In the genomic region with DNA sequence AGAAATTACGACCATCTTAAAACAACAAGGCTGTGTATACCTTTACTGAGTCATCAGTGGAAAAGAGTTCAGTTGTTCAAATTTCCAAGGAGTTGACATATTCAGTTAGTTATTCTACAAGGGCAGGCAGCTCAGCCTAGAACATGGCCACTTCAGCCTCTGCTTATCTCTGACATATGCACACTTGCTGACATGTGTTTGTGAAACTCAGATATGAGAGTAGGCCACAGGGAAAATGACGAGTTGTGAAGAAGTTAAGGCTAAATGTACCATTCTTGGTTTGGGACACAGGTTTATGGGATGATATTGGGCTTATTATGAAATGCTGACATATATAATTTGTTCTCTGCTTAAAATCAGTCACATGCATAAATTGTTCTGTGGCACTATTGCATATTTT, we compare ENCODE assay signal across 31 mouse cellular contexts. TPM values are rescaled to one million over a fixed set of nuclear protein-coding genes. Genes with fewer than 3 reads are reported as not detected.
"Had no signal": no experiment of that assay in that cellular context is flagged by ENCODE, and none has a peak within 500 bp of the region (broad histone marks: within the 10 kb centered on the region; RNA-seq: fewer than 3 reads in every experiment).

No protein-coding gene starts in this region.

- DNase-seq: cerebellum, adult 9-10 months; cerebellum, adult 9-11 months; cerebellum, postnatal 10 days; cerebellum, postnatal 14 days; cerebellum, postnatal 25 days; cerebellum, postnatal 36 days; embryo, embryonic 11 days; forebrain, postnatal 0 days; gastrocnemius, adult 2 months; gastrocnemius, postnatal 10 days; gastrocnemius, postnatal 14 days; gastrocnemius, postnatal 25 days; gastrocnemius, postnatal 36 days; heart, adult 11 months; heart, adult 18-20 months; heart, adult 2 months had no signal

- H3K36me3 ChIP-seq: embryonic facial prominence, embryonic 10.5 days; embryonic facial prominence, embryonic 12.5 days; embryonic facial prominence, embryonic 13.5 days; embryonic facial prominence, embryonic 15.5 days; forebrain, embryonic 10.5 days; forebrain, embryonic 12.5 days; forebrain, embryonic 15.5 days had no signal

- H3K9ac ChIP-seq: embryonic facial prominence, embryonic 12.5 days; embryonic facial prominence, embryonic 13.5 days; embryonic facial prominence, embryonic 15.5 days; forebrain, embryonic 12.5 days; forebrain, embryonic 13.5 days; forebrain, embryonic 15.5 days; forebrain, postnatal 0 days had no signal

- H3K9me3 ChIP-seq: embryonic facial prominence, embryonic 10.5 days; embryonic facial prominence, embryonic 12.5 days; embryonic facial prominence, embryonic 13.5 days; embryonic facial prominence, embryonic 15.5 days; forebrain, embryonic 10.5 days; forebrain, embryonic 12.5 days; forebrain, embryonic 13.5 days; forebrain, embryonic 15.5 days had no signal

- H3K27ac ChIP-seq: embryonic facial prominence, embryonic 10.5 days; embryonic facial prominence, embryonic 12.5 days; embryonic facial prominence, embryonic 13.5 days; embryonic facial prominence, embryonic 15.5 days; forebrain, embryonic 10.5 days; forebrain, embryonic 12.5 days; forebrain, embryonic 13.5 days; forebrain, embryonic 15.5 days; gastrocnemius, adult 2 months; heart, adult 2 months had no signal

- H3K4me1 ChIP-seq: embryonic facial prominence, embryonic 10.5 days; embryonic facial prominence, embryonic 12.5 days; embryonic facial prominence, embryonic 13.5 days; embryonic facial prominence, embryonic 15.5 days had no signal

- H3K4me3 ChIP-seq: embryonic facial prominence, embryonic 10.5 days; embryonic facial prominence, embryonic 12.5 days; embryonic facial prominence, embryonic 13.5 days; embryonic facial prominence, embryonic 15.5 days; erythroblast, embryonic 14.5 days; forebrain, embryonic 10.5 days; forebrain, embryonic 12.5 days; forebrain, embryonic 13.5 days; forebrain, embryonic 15.5 days; gastrocnemius, adult 2 months; heart, adult 2 months had no signal

- H3K27me3 ChIP-seq: embryonic facial prominence, embryonic 12.5 days; embryonic facial prominence, embryonic 15.5 days; forebrain, embryonic 12.5 days; forebrain, embryonic 13.5 days; forebrain, embryonic 15.5 days had no signal

RNA-seq across cellular contexts. Expression of gene Cdh7, which starts 7.3 kb away (rescaled TPM):
- total RNA-seq: common myeloid progenitor, adult 5-6 weeks; gastrocnemius, adult 18-20 months; gastrocnemius, adult 2 months; gastrocnemius, adult 8-10 months; gastrocnemius, postnatal 14 days; gastrocnemius, postnatal 25 days; gastrocnemius, postnatal 36 days; granulocyte monocyte progenitor cell, adult 5-6 weeks; heart, adult 18-20 months; heart, adult 2 months; heart, adult 8-10 months had no signal
- polyA plus RNA-seq: erythroblast, embryonic 14.5 days; gonadal fat pad, adult 2 months; heart, adult 2 months had no signal
